Mouse (Mus musculus) intestine, embryonic 14.5 days (tissue): ENCODE results near the gene Celf2. TPM values are rescaled to one million over a fixed set of nuclear protein-coding genes. Genes with fewer than 3 reads are reported as not detected.

ENCODE experiments used
- ATAC-seq: fragments of 200-750 bp; cut with Nextera tagmentation; replicated peaks from 2 replicates; pipeline ENCODE4 v1.8.0; 2017; ENCODE audit warnings: low read depth, moderate number of reproducible peaks, moderate TSS enrichment, moderate library complexity; ENCODE audit not compliant: low FRiP score, low TSS enrichment
- DNase-seq: peaks from one replicate; pipeline ENCODE4 v3.0.0-alpha.2; 2018; ENCODE audit warnings: low spot score
- H3K27ac ChIP-seq: fragments of 300-500 bp; sonication (generic); 2 replicates; pipeline ENCODE4 v1.5.1; 2014; ENCODE audit warnings: low read depth, mild to moderate bottlenecking, control low read depth
- H3K27me3 ChIP-seq: fragments of 300-500 bp; sonication (generic); replicated peaks from 2 replicates; pipeline ENCODE4 v1.6.1; 2014; ENCODE audit warnings: low read length, control low read depth; ENCODE audit not compliant: control insufficient read depth, insufficient read depth
- H3K36me3 ChIP-seq: fragments of 300-500 bp; sonication (generic); 2 replicates; pipeline ENCODE4 v1.6.1; 2014; ENCODE audit warnings: low read length, control low read depth; ENCODE audit not compliant: control insufficient read depth, insufficient read depth
- H3K4me1 ChIP-seq: fragments of 300-500 bp; sonication (generic); replicated peaks from 2 replicates; pipeline ENCODE4 v1.6.1; 2014; ENCODE audit warnings: low read length, control low read depth, mixed read lengths; ENCODE audit not compliant: control insufficient read depth, insufficient read depth
- H3K4me2 ChIP-seq: fragments of 300-500 bp; sonication (generic); 2 replicates; pipeline ENCODE4 v1.6.1; 2014; ENCODE audit warnings: low read length
- H3K4me3 ChIP-seq: fragments of 300-500 bp; sonication (generic); 2 replicates; pipeline ENCODE4 v1.5.1; 2014; ENCODE audit warnings: low read depth, low read length, control low read depth, mixed read lengths
- H3K9ac ChIP-seq: fragments of 300-500 bp; sonication (generic); 2 replicates; pipeline ENCODE4 v1.6.1; 2014; ENCODE audit warnings: mild to moderate bottlenecking, low read length
- H3K9me3 ChIP-seq: fragments of 300-500 bp; sonication (generic); 2 replicates; pipeline ENCODE4 v1.6.1; 2016; ENCODE audit warnings: low read length, control low read depth; ENCODE audit not compliant: control insufficient read depth
- WGBS: fragments of 180-500 bp; shearing (Covaris S2); extraction: QIAGEN DNeasy Blood & Tissue Kit; methylation state at CpG from one replicate; pipeline ENCODE4 v1.1.7; 2014; 5-methylcytosine and 5-hydroxymethylcytosine counted together
- polyA plus RNA-seq: library from polyadenylated mRNA; unstranded; fragments of >200 nt; fragmentation: Nextera tagmentation; extraction: Ambion mirVana; gene quantifications from 2 replicates; pipeline ENCODE4 v1.2.1, GENCODE M21; 2014

Gene Celf2
- polyA plus RNA-seq, 1 experiment from 2014 or later: 53.5 TPM

DNA sequence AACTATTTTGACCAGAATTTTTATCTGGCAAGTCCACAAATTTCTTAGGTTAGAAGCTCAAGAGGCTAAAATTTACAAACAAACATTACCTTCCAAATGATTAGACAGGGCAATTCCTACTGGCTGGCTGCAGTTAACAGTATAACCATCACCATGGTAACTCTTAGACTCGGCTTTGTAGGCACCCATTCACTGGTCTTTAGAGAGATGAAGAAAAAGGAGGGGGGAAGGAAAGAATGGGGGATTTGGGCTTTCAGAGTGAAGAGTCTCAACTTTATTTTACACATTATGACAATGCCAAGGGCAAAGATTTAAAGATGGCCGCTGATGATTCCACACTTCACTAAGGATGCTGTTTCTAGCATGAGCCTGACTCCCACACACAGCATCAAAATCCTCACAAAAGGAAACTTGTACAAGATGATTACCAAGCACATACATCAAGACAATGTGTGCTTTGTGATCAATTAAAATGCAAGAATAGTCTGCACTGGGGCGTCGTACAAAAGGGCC is 606.1 kb downstream of the Celf2 start:
- ATAC-seq (no peak), DNase-seq (no peak)
- H3K27me3 ChIP-seq: no peaks in the 10 kb centered on the region
- no peak overlapping the region for H3K4me3 ChIP-seq
- 73% methylated on average over 4 of the region's 4 CpGs for WGBS
- H3K9ac ChIP-seq: no peak overlapping the region
- no peaks in the 10 kb centered on the region for H3K4me1 ChIP-seq
- H3K9me3 ChIP-seq: no peaks in the 10 kb centered on the region
- no peak overlapping the region for H3K27ac ChIP-seq
- no peaks in the 10 kb centered on the region for H3K36me3 ChIP-seq
- H3K4me2 ChIP-seq: no peak overlapping the region

DNA sequence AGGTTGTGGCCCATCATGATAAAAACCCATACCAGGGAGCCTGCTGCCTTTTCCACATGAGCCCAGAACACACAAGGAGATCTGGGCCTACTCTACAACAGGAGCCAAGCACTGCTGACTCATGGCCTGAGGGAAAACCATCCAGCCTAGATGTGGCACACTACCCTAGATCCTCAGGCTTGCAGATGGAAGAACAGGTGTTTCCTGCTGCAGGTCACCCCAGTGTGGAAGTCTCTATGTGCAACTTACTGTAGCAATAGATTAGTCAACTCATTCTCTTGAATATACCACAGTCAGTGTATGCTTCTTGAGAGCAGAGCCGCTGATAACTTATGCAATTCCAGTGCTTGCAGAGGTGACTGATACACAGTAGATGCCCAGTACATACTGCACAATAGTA is 612.5 kb downstream of the Celf2 start:
- Histone ChIP-seq H3K27me3 (no peaks in the 10 kb centered on the region), H3K4me3 (no peak overlapping the region), H3K9ac (no peak overlapping the region), H3K27ac (no peak overlapping the region), H3K9me3 (no peaks in the 10 kb centered on the region), H3K36me3 (no peaks in the 10 kb centered on the region), H3K4me2 (no peak overlapping the region), H3K4me1 (no peaks in the 10 kb centered on the region)
- DNase-seq (no peak), ATAC-seq (no peak)
- 100% methylated on average over 1 of the region's 1 CpGs for WGBS

DNA sequence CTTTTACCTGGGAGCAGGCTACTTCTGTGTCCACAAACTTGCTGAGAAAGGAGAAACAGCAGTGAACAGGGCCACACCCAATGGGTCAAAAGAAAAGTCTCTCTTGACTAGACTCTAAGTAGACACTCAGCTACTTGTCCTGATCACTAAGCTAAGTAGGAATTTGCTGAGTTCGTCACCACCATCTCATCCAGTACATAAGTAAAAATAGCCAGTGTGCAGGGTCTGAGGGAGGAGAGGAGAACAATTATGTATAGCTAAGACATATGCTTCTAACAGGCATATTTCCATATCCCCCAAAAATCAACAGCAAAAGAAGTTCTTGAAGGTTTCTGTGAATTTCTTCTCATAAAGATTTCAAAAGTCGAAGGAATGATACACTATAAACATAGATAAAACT is 615.8 kb downstream of the Celf2 start:
- no peak for ATAC-seq
- no peak for DNase-seq
- H3K27me3 ChIP-seq: no peaks in the 10 kb centered on the region
- no peak overlapping the region for H3K9ac ChIP-seq
- no peak overlapping the region for H3K4me2 ChIP-seq
- H3K27ac ChIP-seq: no peak overlapping the region
- H3K4me1 ChIP-seq: no peaks in the 10 kb centered on the region
- 84% methylated on average over 2 of the region's 2 CpGs for WGBS
- H3K9me3 ChIP-seq: no peaks in the 10 kb centered on the region
- no peaks in the 10 kb centered on the region for H3K36me3 ChIP-seq
- H3K4me3 ChIP-seq: no peak overlapping the region

DNA sequence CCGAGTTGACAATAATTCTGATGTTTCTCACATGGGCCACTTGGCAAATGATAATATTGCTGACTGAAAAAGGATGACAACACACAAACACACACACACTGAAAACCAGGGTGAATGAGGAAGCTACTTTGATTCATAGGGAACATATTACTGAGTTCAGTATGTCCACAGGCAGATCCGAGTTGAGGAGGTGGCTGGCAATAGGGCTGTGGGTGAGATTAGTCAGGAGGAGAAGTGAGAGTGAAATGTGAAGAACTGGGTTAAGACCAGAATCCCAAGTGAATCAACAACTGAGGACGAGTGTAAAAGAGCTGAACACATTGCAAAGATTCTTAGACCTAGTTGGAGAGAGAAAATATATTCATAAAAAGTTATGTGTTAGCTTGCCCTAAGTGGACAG is 616.3 kb downstream of the Celf2 start:
- Histone ChIP-seq H3K9ac (no peak overlapping the region), H3K36me3 (no peaks in the 10 kb centered on the region), H3K4me2 (no peak overlapping the region), H3K9me3 (no peaks in the 10 kb centered on the region), H3K4me3 (no peak overlapping the region), H3K4me1 (no peaks in the 10 kb centered on the region), H3K27me3 (no peaks in the 10 kb centered on the region), H3K27ac (no peak overlapping the region)
- ATAC-seq (no peak), DNase-seq (no peak)
- 71% methylated on average over 3 of the region's 3 CpGs for WGBS

DNA sequence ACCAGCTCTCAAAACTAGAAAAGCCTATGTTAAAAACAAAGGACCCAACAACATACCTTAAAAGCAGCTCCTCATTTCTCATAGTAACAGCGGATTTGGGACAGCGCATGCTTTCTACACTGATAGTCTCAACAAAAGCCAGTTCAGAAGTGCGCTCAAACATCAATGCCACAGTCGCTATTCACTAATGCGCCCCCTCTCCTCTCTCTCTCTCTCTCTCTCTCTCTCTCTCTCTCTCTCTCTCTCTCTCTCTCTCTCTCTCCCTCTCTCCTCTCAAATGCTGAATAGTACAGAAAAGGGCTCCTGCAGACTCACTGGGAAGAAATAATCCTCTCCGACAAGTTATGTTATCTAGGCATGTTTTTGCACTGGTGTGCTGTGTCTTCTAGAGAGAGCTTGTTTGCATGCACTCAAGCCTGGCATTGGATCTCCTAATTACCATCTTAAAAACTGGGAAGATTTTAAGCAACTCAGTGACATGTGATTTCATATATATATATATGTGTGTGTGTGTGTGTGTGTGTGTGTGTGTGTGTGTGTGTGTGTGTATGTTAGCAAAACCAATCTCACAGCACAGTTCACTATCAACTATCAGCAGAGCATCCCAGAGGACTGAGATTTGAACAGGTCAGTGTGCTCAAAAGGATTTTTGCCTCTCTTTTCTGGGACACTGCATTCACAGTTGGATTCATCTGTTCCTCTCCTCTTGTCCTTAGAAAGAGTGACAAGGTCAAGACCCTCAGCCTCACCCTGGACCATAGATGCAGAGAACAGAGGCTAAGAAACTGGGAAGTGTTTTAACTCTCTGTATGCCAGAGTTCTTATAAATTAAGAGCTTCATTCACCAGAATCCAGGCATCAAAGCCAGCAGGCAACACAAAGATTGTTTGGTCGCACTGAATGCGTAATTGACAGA is 624.3 kb downstream of the Celf2 start:
- Histone ChIP-seq H3K4me1 (no peaks in the 10 kb centered on the region), H3K9me3 (no peaks in the 10 kb centered on the region), H3K36me3 (no peaks in the 10 kb centered on the region), H3K4me3 (no peak overlapping the region), H3K27ac (no peak overlapping the region), H3K9ac (no peak overlapping the region), H3K27me3 (no peaks in the 10 kb centered on the region), H3K4me2 (no peak overlapping the region)
- ATAC-seq (no peak), DNase-seq (no peak)
- 70% methylated on average over 8 of the region's 8 CpGs for WGBS

DNA sequence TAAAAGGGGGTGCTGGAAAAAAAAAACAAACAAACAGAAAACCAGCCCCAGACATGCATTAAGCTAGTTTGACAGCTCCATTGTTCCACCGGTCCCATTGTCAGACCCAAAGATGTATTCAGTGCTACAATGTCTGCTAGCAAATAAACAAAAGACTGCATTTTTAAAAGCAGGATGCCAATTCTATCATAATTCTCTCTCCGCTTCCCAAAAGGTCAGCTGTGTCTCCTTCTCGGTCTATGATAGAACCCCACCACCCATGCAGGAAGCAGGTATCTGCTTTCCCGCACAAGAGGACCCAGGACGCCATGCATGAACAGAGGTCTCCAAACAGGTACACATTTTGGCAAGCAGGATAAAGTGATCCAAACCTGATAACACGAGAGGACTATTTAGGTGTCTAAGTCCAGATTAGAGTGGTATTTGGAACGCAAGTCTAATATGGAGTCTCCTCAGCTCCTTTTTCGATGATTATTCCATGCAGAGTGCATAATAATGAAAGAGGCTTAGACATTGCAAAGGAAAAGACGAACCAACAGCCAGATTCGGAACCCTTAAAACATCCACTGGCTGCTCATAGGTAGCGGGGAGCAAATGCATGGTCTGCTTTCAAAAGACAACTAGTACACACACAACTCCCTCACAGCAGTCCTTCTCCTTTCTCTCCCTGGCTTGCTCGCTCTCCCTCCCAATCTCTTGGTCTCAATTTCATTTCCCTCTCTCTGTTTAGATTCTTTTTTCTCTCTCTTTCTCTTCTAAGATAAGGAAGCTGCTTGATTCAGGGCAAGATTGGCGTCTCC is 625.2 kb downstream of the Celf2 start:
- WGBS: 81% methylated on average over 13 of the region's 13 CpGs
- no peak for DNase-seq

DNA sequence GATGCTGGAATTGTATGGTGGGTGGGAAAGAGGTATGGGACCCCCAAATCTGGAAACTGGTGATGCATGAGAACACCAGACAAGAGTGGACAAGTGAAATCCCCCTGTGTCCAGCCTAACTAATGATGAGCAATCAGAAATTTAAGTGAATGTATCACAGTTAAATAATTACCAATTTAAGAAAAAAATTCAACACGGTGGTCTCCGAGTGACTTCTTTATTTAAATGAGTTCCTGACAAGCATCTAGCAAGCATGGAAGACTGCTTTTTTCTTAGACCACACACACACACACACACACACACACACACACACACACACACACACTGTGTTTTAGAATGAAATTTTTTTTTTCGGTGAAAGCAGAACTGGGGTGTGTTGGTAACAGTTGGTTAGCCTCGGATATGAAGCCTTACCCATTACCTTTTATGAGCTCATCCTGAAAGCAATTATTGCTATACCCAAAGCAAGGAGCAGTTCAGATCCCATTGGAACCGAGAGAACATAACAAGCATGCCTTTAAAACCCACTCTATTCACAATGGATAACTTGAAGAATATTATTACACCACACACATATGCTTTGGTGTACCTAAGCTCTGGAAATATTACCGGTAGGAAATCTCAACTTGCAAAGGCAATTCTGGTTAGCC is 627.0 kb downstream of the Celf2 start:
- Histone ChIP-seq H3K4me2 (no peak overlapping the region), H3K9me3 (no peaks in the 10 kb centered on the region), H3K4me3 (no peak overlapping the region), H3K4me1 (no peaks in the 10 kb centered on the region), H3K27ac (no peak overlapping the region), H3K9ac (no peak overlapping the region), H3K27me3 (no peaks in the 10 kb centered on the region), H3K36me3 (no peaks in the 10 kb centered on the region)
- DNase-seq: no peak
- 84% methylated on average over 6 of the region's 6 CpGs for WGBS
- ATAC-seq: no peak

More for the DNA sequence above, 625.2 kb downstream of the Celf2 start:
- no peak overlapping the region for H3K4me2 ChIP-seq
- no peaks in the 10 kb centered on the region for H3K27me3 ChIP-seq
- no peak overlapping the region for H3K4me3 ChIP-seq
- no peak for ATAC-seq
- H3K27ac ChIP-seq: no peak overlapping the region
- H3K36me3 ChIP-seq: no peaks in the 10 kb centered on the region
- no peaks in the 10 kb centered on the region for H3K4me1 ChIP-seq
- H3K9me3 ChIP-seq: no peaks in the 10 kb centered on the region
- no peak overlapping the region for H3K9ac ChIP-seq

DNA sequence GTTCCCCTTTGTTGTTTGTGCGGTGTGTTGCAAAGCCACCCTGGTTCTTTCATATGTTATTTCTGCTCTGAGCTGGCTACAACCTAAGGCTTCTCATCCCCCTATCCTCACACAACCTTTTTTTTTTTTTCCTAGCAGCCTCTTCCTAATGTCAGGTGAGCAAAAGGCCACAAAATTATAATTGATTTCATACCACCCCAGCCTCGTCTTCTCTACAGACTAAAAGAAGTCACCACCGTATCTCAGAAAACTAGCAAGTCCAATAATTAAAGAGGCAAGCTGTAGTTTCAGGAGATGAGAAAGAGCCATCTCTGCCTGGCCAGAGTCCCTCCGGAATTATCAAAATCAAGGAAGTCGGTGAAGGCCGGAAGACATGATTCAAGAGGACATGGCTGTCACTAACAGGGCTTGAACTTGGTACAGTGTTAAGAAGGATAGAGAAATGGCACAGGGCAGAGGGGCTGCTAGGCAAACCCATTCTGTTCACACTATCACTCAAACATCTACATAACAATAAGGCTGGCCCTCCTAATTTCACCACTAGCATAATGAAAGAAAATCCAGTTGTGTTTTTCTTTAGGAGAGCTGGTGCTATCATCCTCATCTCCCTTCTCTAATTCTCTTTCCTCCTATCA is 628.3 kb downstream of the Celf2 start:
- Histone ChIP-seq H3K4me3 (no peak overlapping the region), H3K9ac (no peak overlapping the region), H3K27me3 (no peaks in the 10 kb centered on the region), H3K9me3 (no peaks in the 10 kb centered on the region), H3K4me1 (no peaks in the 10 kb centered on the region), H3K36me3 (no peaks in the 10 kb centered on the region), H3K27ac (no peak overlapping the region), H3K4me2 (no peak overlapping the region)
- WGBS: 90% methylated on average over 6 of the region's 6 CpGs
- ATAC-seq (no peak), DNase-seq (no peak)
